Mouse (Mus musculus) brain, adult 2 months (tissue): ENCODE measurements around the gene Aatk.

Experiments
- DNase-seq: peaks from one replicate; pipeline ENCODE4 v3.0.0; 2011; ENCODE audit warnings: low read depth, low spot score

Gene Aatk

GRCm38 (mm10) chr11:120046553-120047191, at the start of gene Aatk:
Gene Aatk (minus strand): TSS chr11:120047167.
- DNase-seq, result peak; percentile 70

- DNase-seq, result peak; percentile 34
These were observed 46.0 kb upstream of the Aatk start for GRCm38 (mm10) chr11:120092817-120093591.

GRCm38 (mm10) chr11:120090661-120091060, 43.7 kb upstream of the Aatk start:
- DNase-seq, result no peak

- peak; percentile 99 for DNase-seq
These were observed 39.8 kb upstream of the Aatk start, which contains the start of gene Cep131 for GRCm38 (mm10) chr11:120086702-120087152. Gene Cep131 (minus strand): TSS chr11:120086827.

GRCm38 (mm10) chr11:120085891-120086627, 39.1 kb upstream of the Aatk start:
- DNase-seq, result peak; percentile 71

GRCm38 (mm10) chr11:120080282-120080681, 33.3 kb upstream of the Aatk start:
- DNase-seq, result peak; percentile 61

- DNase-seq, result no peak
These were observed 29.2 kb upstream of the Aatk start for GRCm38 (mm10) chr11:120076191-120076590.

GRCm38 (mm10) chr11:120072986-120073647, 26.1 kb upstream of the Aatk start:
- DNase-seq, result no peak

GRCm38 (mm10) chr11:120071731-120072320, 24.9 kb upstream of the Aatk start:
- no peak for DNase-seq

GRCm38 (mm10) chr11:120071065-120071464, 24.1 kb upstream of the Aatk start:
- DNase-seq, result no peak

- DNase-seq, result no peak
These were observed 23.4 kb upstream of the Aatk start for GRCm38 (mm10) chr11:120070286-120070930.

- no peak for DNase-seq
These were observed 22.3 kb upstream of the Aatk start for GRCm38 (mm10) chr11:120069261-120069660.

- peak; percentile 69 for DNase-seq
These were observed 20.9 kb upstream of the Aatk start for GRCm38 (mm10) chr11:120067834-120068233.

GRCm38 (mm10) chr11:120065291-120065690, 18.3 kb upstream of the Aatk start:
- DNase-seq, result peak; percentile 76

- DNase-seq, result no peak
These were observed 17.7 kb upstream of the Aatk start for GRCm38 (mm10) chr11:120064668-120065040.

- DNase-seq, result no peak
These were observed 17.2 kb upstream of the Aatk start for GRCm38 (mm10) chr11:120064006-120064667.

GRCm38 (mm10) chr11:120063326-120063725, 16.4 kb upstream of the Aatk start:
- no peak for DNase-seq

- DNase-seq, result no peak
These were observed 13.7 kb upstream of the Aatk start for GRCm38 (mm10) chr11:120060634-120061033.

- peak; percentile 76 for DNase-seq
These were observed 9.2 kb upstream of the Aatk start for GRCm38 (mm10) chr11:120055953-120056732.
